In the genomic region with DNA sequence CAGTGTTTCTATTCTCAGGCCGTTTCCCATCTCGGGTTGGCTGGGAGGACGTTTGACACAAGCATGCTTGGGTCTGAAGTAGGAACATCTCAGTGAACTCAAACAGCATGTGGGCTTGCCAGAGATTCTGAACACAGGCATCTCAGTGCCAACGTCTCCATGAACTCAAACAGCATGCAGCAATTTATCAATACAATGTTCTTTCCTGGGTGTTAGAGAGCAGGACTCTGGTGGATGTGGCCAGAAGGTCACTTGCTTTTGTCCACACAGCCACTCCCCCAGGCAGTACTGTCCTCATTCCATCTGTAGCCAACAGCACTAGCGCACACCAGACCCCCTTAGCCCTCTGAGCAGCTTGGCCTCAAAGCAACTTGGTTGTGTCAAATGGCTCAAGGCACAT, we compare ENCODE assay signal across 24 mouse cellular contexts.
DNase-seq lines count a peak whose midpoint lies in the region; ATAC-seq and TF ChIP-seq lines count a peak whose summit lies in the region.
"Had no signal": no experiment of that assay in that cellular context is flagged by ENCODE, and none has a peak within 500 bp of the region (broad histone marks: within the 10 kb centered on the region; RNA-seq: fewer than 3 reads in every experiment).

No protein-coding gene starts in this region.

- H3K9ac ChIP-seq in heart, embryonic 12.5 days: no peak overlapping the region
- H3K9ac ChIP-seq in lung, postnatal 0 days (replicated peaks; ENCODE audit: low read depth): no peak overlapping the region
- H3K9ac ChIP-seq in stomach, postnatal 0 days (ENCODE audit: low read length): no peak overlapping the region
- H3K9ac ChIP-seq: forebrain, embryonic 13.5 days; heart, embryonic 15.5 days; hindbrain, embryonic 14.5 days had no signal

- no peak for ATAC-seq in heart, embryonic 12.5 days (ENCODE audit: insufficient number of reproducible peaks, low FRiP score)
- no peak; the same call in 1 of the 2 replicates for ATAC-seq in lung, postnatal 0 days
- no peak for ATAC-seq in stomach, postnatal 0 days (ENCODE audit: low FRiP score, low TSS enrichment)
- ATAC-seq: activated CD4-positive, CD25-positive, alpha-beta regulatory T cell, adult 4 months; forebrain, embryonic 13.5 days; forebrain, embryonic 16.5 days; hindbrain, postnatal 0 days had no signal

- H3K36me3 ChIP-seq in heart, embryonic 12.5 days: no peaks in the 10 kb centered on the region
- H3K36me3 ChIP-seq in lung, postnatal 0 days (ENCODE audit: insufficient read depth, low read length): no peaks in the 10 kb centered on the region
- no peaks in the 10 kb centered on the region for H3K36me3 ChIP-seq in stomach, postnatal 0 days (ENCODE audit: control insufficient read depth, insufficient read depth, low read length)
- H3K36me3 ChIP-seq: forebrain, embryonic 10.5 days; heart, embryonic 10.5 days; heart, embryonic 15.5 days had no signal

- intact Hi-C loops in left cerebral cortex, adult 2 months (cut with DNase I): no loop called here

- TF ChIP-seq CTCF in left cerebral cortex, adult 2 months (IDR thresholded peaks at IDR 0.05): no peak
- no peak for TF ChIP-seq CTCF in lung, postnatal 0 days (IDR thresholded peaks at IDR 0.05)
- TF ChIP-seq CTCF in lung, adult 2 months (IDR thresholded peaks at IDR 0.05; ENCODE audit: insufficient read depth, low read length): no peak
- no peak for TF ChIP-seq CTCF in stomach, postnatal 0 days (IDR thresholded peaks at IDR 0.05; ENCODE audit: low read depth)

- 70% methylated on average over 5 of the region's 5 CpGs for WGBS in heart, embryonic 12.5 days
- 48% methylated on average over 5 of the region's 5 CpGs for WGBS in lung, postnatal 0 days
- 60% methylated on average over 5 of the region's 5 CpGs for WGBS in lung, adult 2 months
- 48% methylated on average over 5 of the region's 5 CpGs for WGBS in stomach, postnatal 0 days

- no peak overlapping the region for H3K4me3 ChIP-seq in heart, embryonic 12.5 days
- no peak overlapping the region for H3K4me3 ChIP-seq in left cerebral cortex, adult 2 months
- no peak overlapping the region for H3K4me3 ChIP-seq in lung, postnatal 0 days (ENCODE audit: low read depth, low read length)
- no peak overlapping the region for H3K4me3 ChIP-seq in lung, adult 2 months (replicated peaks; ENCODE audit: extremely low read depth, low read depth, low read length)
- no peak overlapping the region for H3K4me3 ChIP-seq in stomach, postnatal 0 days (ENCODE audit: low read depth, low read length)
- H3K4me3 ChIP-seq: forebrain, embryonic 10.5 days; forebrain, embryonic 13.5 days; heart, embryonic 10.5 days; heart, embryonic 15.5 days had no signal

- H3K4me1 ChIP-seq in heart, embryonic 12.5 days (replicated peaks): peaks cover 24% of the 10 kb centered on the region
- peaks cover 3% of the 10 kb centered on the region; the same call in 1 of the 2 replicates for H3K4me1 ChIP-seq in lung, postnatal 0 days (ENCODE audit: insufficient read depth, low read depth, low read length)
- no peaks in the 10 kb centered on the region for H3K4me1 ChIP-seq in lung, adult 2 months (ENCODE audit: control insufficient read depth, insufficient read depth, low read length)
- H3K4me1 ChIP-seq in stomach, postnatal 0 days (replicated peaks; ENCODE audit: control insufficient read depth, insufficient read depth): 0 out of 2 replicates have a peak, but pooled peaks cover 3% of the 10 kb centered on the region
- H3K4me1 ChIP-seq: forebrain, embryonic 13.5 days had no signal

- TF ChIP-seq EP300 in lung, postnatal 0 days (IDR thresholded peaks at IDR 0.05): no peak
- TF ChIP-seq EP300 in stomach, postnatal 0 days (optimal IDR thresholded peaks at IDR 0.05): no peak

- no peak overlapping the region for H3K27ac ChIP-seq in heart, embryonic 12.5 days (ENCODE audit: poor library complexity, severe bottlenecking)
- peak overlapping the region; percentile 84; the same call in 1 of the 2 replicates for H3K27ac ChIP-seq in left cerebral cortex, adult 2 months
- H3K27ac ChIP-seq in lung, postnatal 0 days (ENCODE audit: low read length): no peak overlapping the region
- H3K27ac ChIP-seq in stomach, postnatal 0 days (replicated peaks): 0 out of 2 replicates have a peak overlapping the region, but pooled peaks have one; percentile 40
- H3K27ac ChIP-seq: forebrain, embryonic 10.5 days; forebrain, embryonic 13.5 days; hindbrain, embryonic 14.5 days; hindbrain, postnatal 0 days had no signal

- peak; percentile 91 for DNase-seq in heart, adult 11 months
- no peak for DNase-seq in left cerebral cortex, adult 2 months (ENCODE audit: extremely low spot score in 1 of 2, low spot score in 2 of 2)
- no peak for DNase-seq in left cerebral cortex, adult 9 months (ENCODE audit: low spot score in 2 of 2)
- DNase-seq in lung, postnatal 0 days (ENCODE audit: low spot score): peak; percentile 35
- DNase-seq in lung, adult 2 months: no peak
- no peak for DNase-seq in stomach, postnatal 0 days (ENCODE audit: low spot score)
- DNase-seq in urinary bladder, postnatal 4 days (ENCODE audit: low spot score in 2 of 2): no peak
- DNase-seq: adrenal gland, postnatal 10 days; adrenal gland, postnatal 36 days; cerebellum, adult 18-20 months; cerebellum, adult 9-10 months; cerebellum, postnatal 14 days; gastrocnemius, postnatal 10 days; gastrocnemius, postnatal 36 days; heart, postnatal 36 days had no signal

- H3K4me2 ChIP-seq in heart, embryonic 12.5 days: no peak overlapping the region
- H3K4me2 ChIP-seq in lung, postnatal 0 days (replicated peaks; ENCODE audit: low read depth, low read length): no peak overlapping the region
- no peak overlapping the region for H3K4me2 ChIP-seq in stomach, postnatal 0 days (replicated peaks; ENCODE audit: low read depth)
- H3K4me2 ChIP-seq: forebrain, embryonic 13.5 days; heart, embryonic 15.5 days; hindbrain, embryonic 14.5 days had no signal

- TF ChIP-seq POLR2A in lung, adult 2 months (IDR thresholded peaks at IDR 0.05; ENCODE audit: borderline replicate concordance, extremely low read depth, low read depth, low read length): no peak

- H3K9me3 ChIP-seq in heart, embryonic 12.5 days (replicated peaks): no peaks in the 10 kb centered on the region
- no peaks in the 10 kb centered on the region for H3K9me3 ChIP-seq in lung, postnatal 0 days (ENCODE audit: low read length)
- H3K9me3 ChIP-seq in stomach, postnatal 0 days (ENCODE audit: control insufficient read depth, low read length): no peaks in the 10 kb centered on the region
- H3K9me3 ChIP-seq: forebrain, embryonic 10.5 days; forebrain, embryonic 13.5 days; heart, embryonic 10.5 days; heart, embryonic 15.5 days had no signal

- H3K27me3 ChIP-seq in heart, embryonic 12.5 days (replicated peaks): no peaks in the 10 kb centered on the region
- no peaks in the 10 kb centered on the region for H3K27me3 ChIP-seq in lung, postnatal 0 days (replicated peaks; ENCODE audit: insufficient read depth, low read length)
- no peaks in the 10 kb centered on the region for H3K27me3 ChIP-seq in stomach, postnatal 0 days (ENCODE audit: control insufficient read depth, insufficient read depth, low read length)
- H3K27me3 ChIP-seq: forebrain, embryonic 13.5 days; heart, embryonic 15.5 days had no signal

Comparison
In these comparisons a context has a peak if more than half of its experiments do, and no peak if none do; other contexts are left out.
1. DNase-seq: peak in heart, adult 11 months (single experiment) and lung, postnatal 0 days (single experiment); none in left cerebral cortex, adult 2 months (0 of 2), left cerebral cortex, adult 9 months (0 of 2), lung, adult 2 months (single experiment), stomach, postnatal 0 days (single experiment) and urinary bladder, postnatal 4 days (0 of 2).
2. H3K27ac ChIP-seq: peak in left cerebral cortex, adult 2 months (single experiment) and stomach, postnatal 0 days (single experiment); none in heart, embryonic 12.5 days (single experiment) and lung, postnatal 0 days (single experiment).